Mouse (Mus musculus): ENCODE results near the gene Stim1. TPM values are rescaled to one million over a fixed set of nuclear protein-coding genes. Genes with fewer than 3 reads are reported as not detected.
"Not testable (repeated sequence)": the region's sequence is repeated elsewhere in the genome, so short reads cannot be mapped to it uniquely, and the experiment has no call there.

Gene Stim1
- total RNA-seq, 2 experiments from 2014 or later = 61.3 to 66.8 TPM

DNA sequence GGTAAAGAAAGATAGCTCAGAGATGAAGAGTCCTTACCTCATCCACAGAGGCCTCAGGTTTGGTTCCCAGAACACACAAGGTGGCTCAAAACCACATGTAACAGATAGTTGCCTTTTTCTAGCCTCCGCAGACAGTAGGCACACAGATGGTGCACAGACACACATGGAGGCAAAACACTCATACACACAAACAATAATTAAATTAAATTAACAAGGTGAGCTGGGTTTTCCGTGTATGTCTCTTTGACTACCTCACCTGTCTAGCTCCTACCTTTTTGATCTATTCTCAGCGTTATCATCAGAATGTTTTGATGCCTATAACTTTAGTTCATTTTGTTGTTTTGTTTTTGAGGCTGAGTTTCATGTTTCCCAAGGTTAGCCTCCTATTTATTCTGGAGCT is 11.7 kb upstream of the Stim1 start, which contains the start of gene Rhog:
Rhog (minus strand) TSS at position 101 of the 400 bp plus-strand sequence.
- TF ChIP-seq CTCF (conservative IDR thresholded peaks at IDR 0.05) = no peak
- Histone ChIP-seq H3K27ac (no peak within 1 kb of the TSS), H3K4me3 (no peak within 1 kb of the TSS)
- DNase-seq (ENCODE audit: low spot score in 2 of 2) = no peak

DNA sequence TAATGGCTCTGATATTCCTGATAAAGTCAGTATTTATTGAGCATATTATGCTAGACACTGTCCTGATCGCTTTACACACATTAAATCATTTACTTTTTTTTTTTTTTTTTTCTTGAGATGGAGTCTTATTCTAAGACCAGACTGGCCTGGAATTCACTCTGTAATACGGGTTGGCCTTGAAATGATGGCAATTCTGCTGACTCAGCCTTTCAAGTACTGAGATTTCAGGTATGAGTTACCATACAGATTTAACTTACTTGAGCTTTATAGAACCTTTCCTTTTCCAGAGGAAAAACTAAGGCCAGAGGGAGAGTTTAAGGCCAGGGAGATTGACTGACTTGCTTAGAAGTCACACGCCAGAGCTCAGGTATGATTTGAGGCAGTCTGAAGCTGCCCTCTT is 11.0 kb upstream of the Stim1 start:
- TF ChIP-seq CTCF (conservative IDR thresholded peaks at IDR 0.05) = no peak
- no peak for DNase-seq (ENCODE audit: low spot score in 2 of 2)
- no peak overlapping the region for H3K4me3 ChIP-seq
- no peak overlapping the region for H3K27ac ChIP-seq

DNA sequence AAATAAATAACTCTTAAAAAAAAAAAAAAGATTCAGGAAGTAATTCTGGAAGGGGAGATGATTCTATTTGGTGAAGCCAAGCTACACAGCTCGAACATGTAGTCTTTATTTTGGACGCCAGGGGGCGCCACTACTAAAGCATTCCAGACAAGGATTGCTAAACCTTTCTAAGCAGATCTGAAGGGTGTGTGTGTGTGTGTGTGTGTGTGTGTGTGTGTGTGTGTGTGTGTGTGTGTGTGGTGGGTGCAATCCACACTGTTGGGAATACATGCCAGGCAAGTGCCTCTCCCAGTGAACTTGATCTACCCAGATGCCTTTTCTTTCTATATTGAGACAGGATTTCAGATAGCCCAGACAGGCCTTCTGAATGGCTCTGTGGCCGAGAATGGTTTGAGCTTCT is 9.4 kb upstream of the Stim1 start:
- no peak overlapping the region for H3K4me3 ChIP-seq
- H3K27ac ChIP-seq = no peak overlapping the region
- peak; percentile 68 to 84 for DNase-seq (ENCODE audit: low spot score in 2 of 2)
- TF ChIP-seq CTCF (conservative IDR thresholded peaks at IDR 0.05) = peak; percentile 75

DNA sequence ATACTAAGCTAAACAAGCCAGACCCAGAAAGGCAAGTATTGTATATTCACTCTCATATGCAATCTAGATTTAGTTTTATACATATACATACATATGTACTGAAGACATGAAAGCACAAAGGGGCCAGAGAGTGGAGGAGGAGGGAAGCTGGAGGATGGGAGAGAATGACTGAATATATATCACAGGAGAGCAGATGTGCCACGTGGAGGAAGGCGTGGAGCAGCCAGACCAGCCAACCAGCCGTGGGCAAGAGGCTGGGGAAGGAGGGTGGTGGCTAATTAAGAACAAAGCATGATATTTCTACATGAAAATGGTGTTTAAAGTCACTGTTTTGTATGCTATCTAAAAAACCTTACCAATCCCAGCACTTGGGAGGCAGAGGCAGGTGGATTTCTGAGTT is 8.9 kb upstream of the Stim1 start:
- no peak for TF ChIP-seq CTCF (conservative IDR thresholded peaks at IDR 0.05)
- Histone ChIP-seq H3K27ac (no peak overlapping the region), H3K4me3 (no peak overlapping the region)
- DNase-seq (ENCODE audit: low spot score in 2 of 2) = no peak

DNA sequence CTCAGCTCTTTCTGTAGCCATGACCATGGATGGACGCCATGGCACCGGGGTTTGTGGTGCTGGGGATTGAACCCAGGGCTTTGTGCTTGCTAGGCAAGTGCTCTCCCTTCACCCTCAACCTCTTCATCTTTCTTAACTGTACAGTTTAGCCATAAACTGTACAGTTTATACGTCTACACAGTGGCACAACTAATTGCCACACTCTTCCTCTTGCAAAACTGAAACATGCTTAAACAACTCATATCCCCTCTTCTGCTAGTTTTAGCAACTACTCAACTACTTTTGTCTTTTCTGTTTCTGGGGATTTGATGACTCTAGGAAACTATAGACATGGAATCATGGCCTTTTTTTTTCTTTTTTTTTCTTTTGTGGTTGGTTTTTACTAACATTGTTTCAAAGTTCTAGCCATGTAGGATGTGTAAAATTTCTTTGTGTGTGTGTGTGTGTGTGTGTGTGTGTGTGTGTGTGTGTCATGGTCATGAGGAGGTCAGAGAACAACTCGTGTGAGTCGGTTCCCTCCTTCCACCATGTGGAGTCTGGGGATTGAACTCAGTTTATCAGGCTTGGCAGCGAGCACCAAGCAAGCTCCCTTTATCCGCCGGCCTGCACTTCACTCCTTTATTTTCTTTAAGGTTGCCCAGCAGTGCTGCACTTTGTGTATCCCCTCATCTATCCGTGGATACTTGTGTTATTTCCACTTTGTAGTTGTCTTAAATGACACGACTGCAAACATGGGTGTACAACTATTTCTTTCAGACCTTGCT is 7.7 kb upstream of the Stim1 start:
- no peak for DNase-seq (ENCODE audit: low spot score in 2 of 2)
- TF ChIP-seq CTCF (conservative IDR thresholded peaks at IDR 0.05) = no peak

DNA sequence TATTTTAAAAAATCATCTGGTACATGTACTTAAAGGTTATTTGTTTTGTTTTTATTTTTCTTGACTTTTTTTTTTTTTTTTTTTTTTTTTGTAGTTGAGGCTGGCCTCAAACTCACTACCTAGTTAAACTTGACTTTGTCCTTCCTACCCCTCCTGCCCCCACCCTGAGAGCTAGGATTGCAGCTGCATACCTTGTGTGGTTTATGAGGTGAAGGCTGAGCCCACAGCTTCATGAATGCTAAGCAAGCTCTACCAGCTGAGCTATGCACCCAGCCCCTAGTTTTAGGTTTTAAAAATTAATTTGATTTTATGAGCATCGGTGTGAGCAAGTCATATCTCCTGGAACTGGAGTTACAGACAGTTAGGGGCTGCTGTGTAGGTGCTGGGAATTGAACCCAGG is 7.1 kb upstream of the Stim1 start:
- TF ChIP-seq CTCF (conservative IDR thresholded peaks at IDR 0.05) = no peak

More for the DNA sequence above, 7.7 kb upstream of the Stim1 start:
- no peak overlapping the region for H3K27ac ChIP-seq
- no peak overlapping the region for H3K4me3 ChIP-seq

DNA sequence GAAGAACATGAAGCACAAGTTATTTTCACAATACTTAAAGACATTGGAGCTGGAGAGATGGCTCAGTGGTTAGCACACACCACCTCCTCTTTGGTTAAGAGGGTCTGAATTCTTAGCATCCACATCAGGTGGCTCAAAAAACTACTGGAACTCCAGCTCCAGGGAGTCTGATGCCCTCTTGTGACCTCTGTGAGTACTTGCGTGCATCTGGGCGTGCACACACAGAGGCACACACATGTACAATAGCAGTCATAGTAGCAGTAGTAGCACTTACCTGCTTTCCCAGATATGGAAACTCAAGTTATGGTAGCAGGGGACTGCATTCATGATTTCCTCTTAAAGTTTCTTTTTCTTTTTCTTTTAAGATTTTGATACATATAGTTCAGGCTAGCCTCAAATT is 4.6 kb upstream of the Stim1 start:
- Histone ChIP-seq H3K4me3 (no peak overlapping the region), H3K27ac (no peak overlapping the region)
- no peak for TF ChIP-seq CTCF (conservative IDR thresholded peaks at IDR 0.05)
- no peak for DNase-seq (ENCODE audit: low spot score in 2 of 2)

More for the DNA sequence above, 7.1 kb upstream of the Stim1 start:
- DNase-seq (ENCODE audit: low spot score in 2 of 2) = no peak
- Histone ChIP-seq H3K27ac (no peak overlapping the region), H3K4me3 (no peak overlapping the region)

DNA sequence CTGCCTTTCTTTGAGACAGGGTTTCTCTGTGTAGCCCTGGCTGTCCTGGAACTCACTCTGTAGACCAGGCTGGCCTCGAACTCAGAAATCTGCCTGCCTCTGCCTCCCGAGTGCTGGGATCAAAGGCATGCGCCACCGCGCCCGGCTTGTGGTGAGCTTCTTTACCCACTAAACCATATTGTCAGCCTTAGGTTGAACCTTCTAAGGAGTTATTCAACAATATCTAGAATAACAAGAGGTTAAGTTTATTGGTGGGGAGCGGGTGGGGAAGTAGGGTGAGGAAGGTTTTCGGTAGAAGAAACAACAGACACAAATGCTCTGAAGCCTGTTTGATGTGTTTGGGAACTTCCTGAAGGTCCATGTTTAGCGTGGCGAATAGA is 1.6 kb upstream of the Stim1 start:
- not testable (repeated sequence) for H3K4me3 ChIP-seq; H3K27ac ChIP-seq; DNase-seq (ENCODE audit: low spot score in 2 of 2)

DNA sequence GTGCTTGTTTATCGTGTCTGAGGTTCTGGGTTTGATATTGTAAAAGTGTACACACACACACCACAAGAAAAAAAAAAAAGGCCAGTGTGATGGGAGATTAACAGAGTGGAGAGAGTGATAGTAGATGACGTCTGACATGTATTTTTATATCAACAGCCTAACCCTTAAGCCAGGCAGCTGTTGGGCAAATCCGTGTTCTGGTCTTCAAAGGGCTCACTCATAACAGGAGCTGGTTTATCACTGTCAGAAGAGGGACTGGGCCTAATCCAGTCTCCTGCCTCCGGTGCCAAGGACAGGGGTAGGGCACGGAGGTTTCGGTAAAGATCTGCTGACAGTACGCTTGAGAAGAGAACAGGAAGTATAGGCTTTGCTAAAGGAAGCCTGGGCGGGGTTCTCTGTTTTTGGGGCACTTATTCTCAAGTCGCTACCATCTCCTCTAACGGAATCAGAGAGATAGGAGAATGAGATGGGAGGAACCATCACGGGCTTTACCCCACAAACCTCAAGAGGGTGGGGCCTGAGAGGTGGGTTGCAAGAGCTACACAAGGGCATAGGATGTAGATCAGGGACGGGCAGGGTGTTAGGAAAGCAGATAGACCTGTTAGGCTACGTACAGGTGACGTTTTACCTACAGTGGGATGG is 1.1 kb upstream of the Stim1 start:
- no peak for DNase-seq (ENCODE audit: low spot score in 2 of 2)
- no peak for TF ChIP-seq CTCF (conservative IDR thresholded peaks at IDR 0.05)
- H3K4me3 ChIP-seq = no peak overlapping the region

DNA sequence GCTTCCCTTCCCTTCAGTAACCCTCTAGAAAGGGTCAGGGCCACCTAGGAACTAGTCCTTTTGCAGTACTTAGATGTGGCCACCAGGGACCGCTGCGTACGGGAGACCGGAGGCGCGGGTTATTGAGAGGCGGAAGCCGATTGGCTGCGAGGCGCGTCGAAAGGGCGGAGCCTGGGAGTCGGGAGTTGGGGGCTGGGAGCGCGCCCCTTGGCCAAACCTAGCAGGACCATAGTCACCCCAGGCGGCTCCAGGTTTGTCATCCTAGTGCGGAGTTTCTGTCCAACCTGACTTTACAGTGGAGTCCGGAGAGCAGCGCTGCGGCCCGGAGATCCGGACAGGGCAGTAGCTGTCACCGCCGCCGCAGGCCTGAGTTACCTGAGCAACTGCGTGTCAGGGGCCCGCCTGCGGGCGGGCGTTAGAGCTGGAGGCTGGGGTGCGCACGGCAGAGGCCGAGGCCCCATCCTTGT is 460 bp upstream of the Stim1 start:
- TF ChIP-seq CTCF (conservative IDR thresholded peaks at IDR 0.05) = peak; percentile 95
- Histone ChIP-seq H3K27ac (peak overlapping the region; percentile 90), H3K4me3 (peak overlapping the region; percentile 93)
- peak; percentile 92 to 95 for DNase-seq (ENCODE audit: low spot score in 2 of 2)

More for the DNA sequence above, 1.1 kb upstream of the Stim1 start:
- H3K27ac ChIP-seq = no peak overlapping the region

DNA sequence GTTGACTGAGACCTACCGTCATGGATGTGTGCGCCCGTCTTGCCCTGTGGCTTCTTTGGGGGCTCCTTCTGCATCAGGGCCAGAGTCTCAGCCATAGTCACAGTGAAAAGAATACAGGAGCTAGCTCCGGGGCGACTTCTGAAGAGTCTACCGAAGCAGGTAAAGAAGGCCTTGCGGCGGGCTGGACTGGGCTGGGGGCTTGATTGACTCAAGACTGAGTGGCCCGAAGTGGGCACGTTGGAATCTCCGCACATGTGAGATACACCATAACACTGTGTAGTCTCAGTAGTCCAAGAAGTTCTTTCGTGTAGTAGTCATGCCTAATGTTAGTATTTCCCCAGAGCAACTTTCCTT is 766 bp downstream of the Stim1 start:
- Histone ChIP-seq H3K27ac (peak overlapping the region; percentile 90), H3K4me3 (peak overlapping the region; percentile 93)
- no peak for TF ChIP-seq CTCF (conservative IDR thresholded peaks at IDR 0.05)
- DNase-seq (ENCODE audit: low spot score in 2 of 2) = no peak

DNA sequence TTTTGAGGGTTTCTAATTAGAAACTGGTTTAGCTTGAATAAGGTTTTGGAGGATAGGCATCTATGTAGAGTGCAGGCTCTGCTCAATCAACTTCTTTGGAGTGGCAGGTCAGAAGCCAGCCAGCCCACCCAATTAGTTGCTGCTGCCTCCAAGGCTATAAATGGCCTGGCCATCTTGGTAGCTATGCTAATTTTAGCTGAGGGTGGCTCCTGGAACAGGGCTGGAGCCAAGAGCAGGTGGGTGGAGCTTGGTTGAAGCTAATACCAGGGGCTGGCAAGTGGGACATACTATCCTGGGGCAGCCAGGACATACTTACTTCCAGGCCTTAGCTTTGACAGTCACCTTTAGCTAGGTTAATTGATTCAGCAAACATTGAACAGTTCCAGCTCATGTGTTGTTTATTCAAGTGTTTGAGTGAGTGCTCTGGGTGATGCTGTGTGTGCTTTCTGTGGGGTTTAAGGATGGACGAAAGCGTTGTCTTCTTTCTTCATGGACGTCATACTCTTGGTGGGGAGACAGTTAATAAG is 4.9 kb downstream of the Stim1 start:
- no peak for DNase-seq (ENCODE audit: low spot score in 2 of 2)
- H3K4me3 ChIP-seq = no peak overlapping the region
- TF ChIP-seq CTCF (conservative IDR thresholded peaks at IDR 0.05) = no peak
- no peak overlapping the region for H3K27ac ChIP-seq

DNA sequence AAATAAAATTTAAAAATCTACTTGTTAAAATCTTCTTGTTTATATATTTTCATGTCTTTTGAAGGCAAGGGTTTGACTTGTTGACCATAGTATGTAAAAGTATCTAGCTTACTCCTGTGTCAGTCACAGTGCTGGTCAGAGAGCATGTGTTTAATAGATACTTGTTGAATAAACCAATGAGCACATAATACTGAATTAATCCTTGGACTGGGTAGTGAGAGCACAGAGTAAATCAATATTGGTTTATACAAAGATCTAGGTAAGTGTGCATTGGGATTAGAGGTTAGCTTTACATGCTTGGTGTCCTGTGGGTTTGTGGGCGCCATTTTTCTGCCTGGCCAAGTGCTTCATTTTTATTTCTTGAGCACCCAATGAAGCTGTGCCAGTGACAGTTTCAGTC is 13.8 kb downstream of the Stim1 start:
- Histone ChIP-seq H3K27ac (no peak overlapping the region), H3K4me3 (no peak overlapping the region)
- no peak for DNase-seq (ENCODE audit: low spot score in 2 of 2)
- TF ChIP-seq CTCF (conservative IDR thresholded peaks at IDR 0.05) = no peak

DNA sequence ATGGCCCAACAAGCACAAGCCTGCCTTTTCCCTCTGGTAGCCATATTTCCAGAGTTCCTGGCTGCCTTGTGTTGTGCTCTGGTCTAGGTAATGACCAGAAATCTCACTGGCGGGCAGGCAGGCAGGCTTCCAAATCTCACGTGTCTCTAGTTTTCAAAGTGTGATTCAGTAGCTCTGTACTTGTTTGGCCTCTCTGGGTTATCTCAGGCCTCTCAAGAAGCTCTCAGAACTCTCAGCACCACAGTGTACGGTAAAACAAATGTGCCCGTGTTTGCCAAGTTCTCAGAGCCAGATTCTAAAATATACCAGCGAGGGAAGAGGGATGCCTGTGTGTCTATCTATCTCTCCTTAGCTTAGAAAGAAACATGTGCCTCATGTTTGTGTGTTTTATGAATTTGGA is 14.7 kb downstream of the Stim1 start:
- no peak for DNase-seq (ENCODE audit: low spot score in 2 of 2)
- H3K4me3 ChIP-seq = no peak overlapping the region
- no peak overlapping the region for H3K27ac ChIP-seq
- TF ChIP-seq CTCF (conservative IDR thresholded peaks at IDR 0.05) = no peak

Data from layer of hippocampus, adult 2 months (tissue).